Mouse (Mus musculus) forebrain, embryonic 11.5 days (tissue): ENCODE measurements around the gene Spn. TPM values are rescaled to one million over a fixed set of nuclear protein-coding genes. Genes with fewer than 3 reads are reported as not detected.
"Not testable (repeated sequence)": the region's sequence is repeated elsewhere in the genome, so short reads cannot be mapped to it uniquely, and the experiment has no call there.

Source experiments
- ATAC-seq: fragments of 200-750 bp; cut with Nextera tagmentation; replicated peaks from 2 replicates; pipeline ENCODE4 v1.8.0; 2017; ENCODE audit warnings: moderate TSS enrichment; ENCODE audit not compliant: low FRiP score
- DNase-seq: peaks from one replicate; pipeline ENCODE4 v3.0.0-alpha.2; 2017; ENCODE audit warnings: low spot score
- H3K27ac ChIP-seq: fragments of 300-500 bp; sonication (generic); 2 replicates; pipeline ENCODE4 v1.5.1; 2014; ENCODE audit warnings: low read depth, low read length
- H3K27me3 ChIP-seq: fragments of 300-500 bp; sonication (generic); 2 replicates; pipeline ENCODE4 v1.6.1; 2014; ENCODE audit warnings: mild to moderate bottlenecking, low read length, mixed read lengths; ENCODE audit not compliant: control insufficient read depth, insufficient read depth
- H3K36me3 ChIP-seq: fragments of 300-500 bp; sonication (generic); 2 replicates; pipeline ENCODE4 v1.6.1; 2014; ENCODE audit warnings: mild to moderate bottlenecking, low read length, moderate library complexity, mixed read lengths; ENCODE audit not compliant: control insufficient read depth, insufficient read depth
- H3K4me1 ChIP-seq: fragments of 300-500 bp; sonication (generic); replicated peaks from 2 replicates; pipeline ENCODE4 v1.6.1; 2014; ENCODE audit warnings: low read length, mixed read lengths; ENCODE audit not compliant: control insufficient read depth, insufficient read depth
- H3K4me2 ChIP-seq: fragments of 300-500 bp; sonication (generic); 2 replicates; pipeline ENCODE4 v1.6.1; 2014; ENCODE audit warnings: low read depth, mild to moderate bottlenecking, low read length, moderate library complexity, mixed read lengths; ENCODE audit not compliant: severe bottlenecking
- H3K4me3 ChIP-seq: fragments of 300-500 bp; sonication (generic); 2 replicates; pipeline ENCODE4 v1.5.1; 2014; ENCODE audit warnings: low read depth, low read length
- H3K9ac ChIP-seq: fragments of 300-500 bp; sonication (generic); 2 replicates; pipeline ENCODE4 v1.6.1; 2014; ENCODE audit warnings: low read length
- H3K9me3 ChIP-seq: fragments of 300-500 bp; sonication (generic); 2 replicates; pipeline ENCODE4 v1.6.1; 2016; ENCODE audit warnings: low read length, mixed read lengths; ENCODE audit not compliant: control insufficient read depth
- WGBS: fragments of 180-500 bp; shearing (Covaris S2); extraction: QIAGEN DNeasy Blood & Tissue Kit; methylation state at CpG from one replicate; pipeline ENCODE4 v1.1.7; 2014; 5-methylcytosine and 5-hydroxymethylcytosine counted together
- polyA plus RNA-seq: library from polyadenylated mRNA; unstranded; fragments of >200 nt; fragmentation: Nextera tagmentation; extraction: Ambion mirVana; gene quantifications from 2 replicates; pipeline ENCODE4 v1.2.1, GENCODE M21; 2014

The Spn gene
- polyA plus RNA-seq, 1 experiment from 2014 or later: 0.11 TPM

- H3K9me3 ChIP-seq: no peaks in the 10 kb centered on the region
- H3K4me1 ChIP-seq: no peaks in the 10 kb centered on the region; the same call in 1 of the 2 replicates
- H3K27me3 ChIP-seq: no peaks in the 10 kb centered on the region
- no peak overlapping the region for H3K4me3 ChIP-seq
- ATAC-seq (no peak), DNase-seq (no peak)
- H3K36me3 ChIP-seq: no peaks in the 10 kb centered on the region
- H3K4me2 ChIP-seq: no peak overlapping the region
- H3K27ac ChIP-seq: no peak overlapping the region
- 87% methylated on average over 20 of the region's 20 CpGs for WGBS
- no peak overlapping the region for H3K9ac ChIP-seq
Observed at GRCm38 (mm10) chr7:127090154-127091113, 47.2 kb downstream of the Spn start.

- H3K36me3 ChIP-seq: no peaks in the 10 kb centered on the region
- no peaks in the 10 kb centered on the region; the same call in 1 of the 2 replicates for H3K4me1 ChIP-seq
- peak overlapping the region; percentile 39 for H3K4me2 ChIP-seq
- 22% methylated on average over 27 of the region's 27 CpGs for WGBS
- no peaks in the 10 kb centered on the region for H3K27me3 ChIP-seq
- no peak for ATAC-seq
- no peaks in the 10 kb centered on the region for H3K9me3 ChIP-seq
- H3K4me3 ChIP-seq: peak overlapping the region; percentile 4; the same call in 1 of the 2 replicates
- DNase-seq: peak; percentile 54
- peak overlapping the region; percentile 4; the same call in 1 of the 2 replicates for H3K9ac ChIP-seq
- no peak overlapping the region for H3K27ac ChIP-seq
Observed at GRCm38 (mm10) chr7:127088901-127089845, 48.5 kb downstream of the Spn start.

GRCm38 (mm10) chr7:127088083-127088482 is 49.5 kb downstream of the Spn start:
- no peaks in the 10 kb centered on the region for H3K27me3 ChIP-seq
- no peaks in the 10 kb centered on the region for H3K9me3 ChIP-seq
- H3K4me1 ChIP-seq: no peaks in the 10 kb centered on the region; the same call in 1 of the 2 replicates
- no peaks in the 10 kb centered on the region for H3K36me3 ChIP-seq
- WGBS: 94% methylated on average over 3 of the region's 3 CpGs
- DNase-seq (no peak), ATAC-seq (no peak)
- no peak overlapping the region for H3K27ac ChIP-seq
- H3K9ac ChIP-seq: no peak overlapping the region
- H3K4me3 ChIP-seq: no peak overlapping the region
- H3K4me2 ChIP-seq: no peak overlapping the region

GRCm38 (mm10) chr7:127087278-127088010 is 50.2 kb downstream of the Spn start, which contains the start of gene Zg16:
TSS of gene Zg16 (minus strand) at chr7:127087328.
- not testable (repeated sequence) for DNase-seq, H3K9ac ChIP-seq, H3K4me2 ChIP-seq, H3K36me3 ChIP-seq, H3K9me3 ChIP-seq, H3K4me3 ChIP-seq, H3K27me3 ChIP-seq, H3K4me1 ChIP-seq, ATAC-seq, H3K27ac ChIP-seq
- 92% methylated on average over 6 of the region's 6 CpGs for WGBS

- H3K4me2 ChIP-seq, H3K36me3 ChIP-seq, H3K27ac ChIP-seq, H3K4me3 ChIP-seq, H3K27me3 ChIP-seq, DNase-seq, H3K9ac ChIP-seq, H3K9me3 ChIP-seq, H3K4me1 ChIP-seq, ATAC-seq: not testable (repeated sequence)
- 87% methylated on average over 6 of the region's 6 CpGs for WGBS
Observed at GRCm38 (mm10) chr7:127085751-127086150, 51.9 kb downstream of the Spn start.

GRCm38 (mm10) chr7:127084794-127085193 is 52.8 kb downstream of the Spn start:
- Histone ChIP-seq H3K36me3 (no peaks in the 10 kb centered on the region), H3K4me3 (no peak overlapping the region), H3K27me3 (no peaks in the 10 kb centered on the region), H3K9me3 (no peaks in the 10 kb centered on the region), H3K9ac (no peak overlapping the region), H3K27ac (no peak overlapping the region), H3K4me2 (no peak overlapping the region), H3K4me1 (no peaks in the 10 kb centered on the region; the same call in 1 of the 2 replicates)
- WGBS: 84% methylated on average over 2 of the region's 2 CpGs
- no peak for ATAC-seq
- no peak for DNase-seq

- H3K27me3 ChIP-seq: no peaks in the 10 kb centered on the region
Observed at GRCm38 (mm10) chr7:127083689-127084088, 53.9 kb downstream of the Spn start.

GRCm38 (mm10) chr7:127082995-127083394 is 54.6 kb downstream of the Spn start:
- WGBS: 55% methylated on average over 2 of the region's 2 CpGs
- H3K4me3 ChIP-seq: no peak overlapping the region
- H3K9me3 ChIP-seq: no peaks in the 10 kb centered on the region
- H3K36me3 ChIP-seq: no peaks in the 10 kb centered on the region
- no peak overlapping the region for H3K27ac ChIP-seq
- H3K4me1 ChIP-seq: no peaks in the 10 kb centered on the region
- H3K27me3 ChIP-seq: no peaks in the 10 kb centered on the region
- no peak for DNase-seq
- no peak overlapping the region for H3K9ac ChIP-seq
- H3K4me2 ChIP-seq: no peak overlapping the region
- ATAC-seq: no peak

More at GRCm38 (mm10) chr7:127083689-127084088, 53.9 kb downstream of the Spn start:
- Histone ChIP-seq H3K9ac (no peak overlapping the region), H3K9me3 (no peaks in the 10 kb centered on the region), H3K4me1 (no peaks in the 10 kb centered on the region), H3K4me2 (no peak overlapping the region), H3K27ac (no peak overlapping the region), H3K4me3 (no peak overlapping the region), H3K36me3 (no peaks in the 10 kb centered on the region)
- ATAC-seq (no peak), DNase-seq (no peak)
- 91% methylated on average over 4 of the region's 4 CpGs for WGBS
